Mouse (Mus musculus): ENCODE measurements around the gene Camkmt.

GRCm38 (mm10) chr17:85258703-85259341, 168.5 kb downstream of the Camkmt start:
- TF ChIP-seq CTCF (IDR thresholded peaks at IDR 0.05; ENCODE audit: extremely low read depth, insufficient read length, insufficient replicate concordance, low read depth, low read length) (no peak), POLR2A (IDR thresholded peaks at IDR 0.05; ENCODE audit: low read depth, low read length) (no peak)

Measured in small intestine, adult 2 months (tissue).